Mouse (Mus musculus) subcutaneous adipose tissue, adult 2 months (tissue): ENCODE measurements around the gene Fam102b. TPM values are rescaled to one million over a fixed set of nuclear protein-coding genes. Genes with fewer than 3 reads are reported as not detected.

Source experiments
- polyA plus RNA-seq: library from polyadenylated mRNA; depleted of rRNA; stranded (reverse); fragments of >200 nt; gene quantifications from 2 replicates; pipeline ENCODE4 v1.2.3, GENCODE M21; 2012; ENCODE audit warnings: low replicate concordance; rRNA removed

Gene Fam102b
- polyA plus RNA-seq: 25.2 and 41.0 TPM in 2 replicates

GRCm38 (mm10) chr3:109027515-109027987, at the start of gene Fam102b:
Fam102b (minus strand) TSS chr3:109027607.

GRCm38 (mm10) chr3:108940001-108940633, 87.3 kb downstream of the Fam102b start, which contains the start of gene Gm9857:
Gm9857 (minus strand) TSS chr3:108940445.

GRCm38 (mm10) chr3:108939573-108939972, 87.8 kb downstream of the Fam102b start, which contains the start of gene Henmt1:
Henmt1 (plus strand) TSS chr3:108939873.

Other genes with a start within 250 kb of the Fam102b start
- gene Stxbp3, start 187.1 kb downstream of the Fam102b start, polyA plus RNA-seq: 15.4 and 16.0 TPM in 2 replicates
- 0.43 and 0.93 TPM in 2 replicates for gene Fndc7, start 137.6 kb downstream of the Fam102b start, polyA plus RNA-seq
- 31.7 and 57.2 TPM in 2 replicates for gene Prpf38b, start 115.9 kb downstream of the Fam102b start, polyA plus RNA-seq
- 0.08 TPM in 1 of 2 replicates, not detected in the other for gene Henmt1, start 87.7 kb downstream of the Fam102b start, polyA plus RNA-seq
- gene Gm9857, start 87.2 kb downstream of the Fam102b start, polyA plus RNA-seq: 0.90 TPM in 1 of 2 replicates, not detected in the other
- not detected in 2 replicates for gene Slc25a54, start 52.9 kb upstream of the Fam102b start, polyA plus RNA-seq
- 6.9 and 14.9 TPM in 2 replicates for gene Slc25a24, start 95.5 kb upstream of the Fam102b start, polyA plus RNA-seq